Mouse (Mus musculus) cortical plate, adult 2 months (tissue): ENCODE data around the gene Sprn.

ENCODE experiments used
- CTCF ChIP-seq: fragments of 200-500 bp; IDR thresholded peaks from 2 replicates; pipeline ENCODE4 v1.5.1; 2011; ENCODE audit warnings: mild to moderate bottlenecking, control low read depth, low read length; ENCODE audit not compliant: insufficient read depth; ENCODE audit errors: extremely low read depth
- POLR2A ChIP-seq: fragments of 200-500 bp; IDR thresholded peaks from 2 replicates; pipeline ENCODE4 v1.6.1; 2011; ENCODE audit warnings: mild to moderate bottlenecking, low read length, control low read depth; ENCODE audit not compliant: insufficient read depth; ENCODE audit errors: extremely low read depth

- no peak for TF ChIP-seq POLR2A
- no peak for TF ChIP-seq CTCF
Observed at GRCm38 (mm10) chr7:140196002-140196401, 41.3 kb upstream of the Sprn start.
